8 mouse cellular contexts compared by ENCODE assay signal in the genomic region with DNA sequence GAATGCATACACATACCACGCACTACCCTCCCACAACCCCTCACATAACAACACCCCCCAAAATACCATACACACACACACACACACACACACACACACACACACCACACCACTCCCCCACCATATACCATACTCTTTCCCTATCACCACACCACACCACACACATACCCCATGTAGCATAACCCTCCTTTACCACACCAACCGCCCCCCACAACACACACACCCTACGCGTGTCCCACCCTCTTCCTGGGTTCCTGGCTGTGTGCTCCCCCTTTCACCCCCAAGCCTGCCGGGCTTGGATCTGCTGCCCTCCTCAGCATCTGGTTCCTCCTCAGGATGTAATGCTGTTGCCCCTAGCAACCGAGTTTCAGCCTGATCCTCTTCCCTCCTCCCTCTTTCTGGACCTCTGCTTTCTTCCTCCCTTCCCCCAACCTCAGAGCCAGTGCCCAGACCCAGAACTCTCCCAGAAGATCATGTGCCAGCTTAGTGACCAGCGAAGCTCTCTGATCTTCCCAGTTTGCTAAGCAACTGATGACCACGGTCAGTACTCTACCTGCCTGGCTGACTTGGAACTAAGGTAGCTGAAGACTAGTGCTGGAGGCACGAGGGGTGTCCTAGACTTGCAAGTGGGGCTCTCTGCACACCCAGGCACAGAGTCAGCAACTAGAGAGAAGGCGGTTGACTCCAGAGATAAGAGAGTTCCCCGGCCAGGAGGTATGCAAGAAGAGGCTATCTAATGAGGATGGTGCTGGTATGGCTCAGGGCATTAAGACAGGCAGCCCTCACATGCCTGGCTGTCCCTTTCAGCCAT.
DNase-seq lines count a peak whose midpoint lies in the region; ATAC-seq and TF ChIP-seq lines count a peak whose summit lies in the region.

No protein-coding gene starts in this region.

- DNase-seq in left cerebral cortex, adult 2 months (ENCODE audit: extremely low spot score in 1 of 2, low spot score in 2 of 2) = peak; percentile 19 to 23
- DNase-seq in left cerebral cortex, adult 11 months (ENCODE audit: low spot score) = no peak
- DNase-seq in brain, embryonic 14.5 days (ENCODE audit: low read depth) = peak; percentile 75
- DNase-seq in forebrain, postnatal 0 days = no peak
- DNase-seq in cerebellum, adult 8-10 months = no peak
- no peak for DNase-seq in adrenal gland, adult 2 months

- no peak for TF ChIP-seq CTCF in left cerebral cortex, adult 2 months (IDR thresholded peaks at IDR 0.05)
- no peak for TF ChIP-seq CTCF in brain, embryonic 14.5 days (IDR thresholded peaks at IDR 0.05; ENCODE audit: borderline replicate concordance, extremely low read depth, insufficient read depth, insufficient read length)
- no peak for TF ChIP-seq CTCF in forebrain, postnatal 0 days (IDR thresholded peaks at IDR 0.05; ENCODE audit: low read depth)

- H3K27me3 ChIP-seq in forebrain, postnatal 0 days (ENCODE audit: insufficient read depth, low read length) = no peaks in the 10 kb centered on the region
- H3K27me3 ChIP-seq in midbrain, embryonic 12.5 days = peaks cover 25% of the 10 kb centered on the region

- no peak for TF ChIP-seq POLR2A in brain, embryonic 14.5 days (IDR thresholded peaks at IDR 0.05; ENCODE audit: borderline replicate concordance, extremely low read depth, insufficient read depth, insufficient read length, poor library complexity, severe bottlenecking)

- H3K9me3 ChIP-seq in forebrain, postnatal 0 days (ENCODE audit: low read length) = no peaks in the 10 kb centered on the region
- H3K9me3 ChIP-seq in midbrain, embryonic 12.5 days = no peaks in the 10 kb centered on the region

- H3K4me2 ChIP-seq in forebrain, postnatal 0 days (ENCODE audit: low read depth) = no peak overlapping the region
- H3K4me2 ChIP-seq in midbrain, embryonic 12.5 days (replicated peaks) = no peak overlapping the region; the same call in 1 of the 2 replicates

- H3K4me3 ChIP-seq in left cerebral cortex, adult 2 months = no peak overlapping the region
- no peak overlapping the region for H3K4me3 ChIP-seq in forebrain, postnatal 0 days (ENCODE audit: low read depth, low read length)
- no peak overlapping the region for H3K4me3 ChIP-seq in midbrain, embryonic 12.5 days

- H3K36me3 ChIP-seq in forebrain, postnatal 0 days (ENCODE audit: insufficient read depth) = no peaks in the 10 kb centered on the region
- no peaks in the 10 kb centered on the region for H3K36me3 ChIP-seq in midbrain, embryonic 12.5 days

- intact Hi-C loops in left cerebral cortex, adult 2 months (cut with DNase I) = loop anchor here (1.0 to 2.0 kb wide), 3 partner anchors 45 to 339 kb away; no protein-coding TSS in a partner anchor

- no peaks in the 10 kb centered on the region for H3K4me1 ChIP-seq in forebrain, postnatal 0 days (ENCODE audit: insufficient read depth)
- peaks cover 28% of the 10 kb centered on the region for H3K4me1 ChIP-seq in midbrain, embryonic 12.5 days

- 0 out of 2 replicates have a peak overlapping the region, but pooled peaks have one; percentile 15 for H3K27ac ChIP-seq in left cerebral cortex, adult 2 months
- H3K27ac ChIP-seq in forebrain, postnatal 0 days (ENCODE audit: low read depth, low read length) = no peak overlapping the region
- 0 out of 2 replicates have a peak overlapping the region, but pooled peaks have one; percentile 15 for H3K27ac ChIP-seq in midbrain, embryonic 12.5 days (replicated peaks)

- H3K9ac ChIP-seq in forebrain, postnatal 0 days = no peak overlapping the region
- H3K9ac ChIP-seq in midbrain, embryonic 12.5 days (replicated peaks) = no peak overlapping the region

- peak; percentile 71 for ATAC-seq in forebrain, postnatal 0 days
- ATAC-seq in midbrain, embryonic 12.5 days (ENCODE audit: low FRiP score, low read depth) = peak; percentile 21; the same call in 1 of the 2 replicates
- no peak for ATAC-seq in erythroblast, adult 5-6 weeks (replicated peaks; ENCODE audit: low FRiP score, poor library complexity, severe bottlenecking)

- whole genome bisulfite sequencing in forebrain, postnatal 0 days = 58% methylated on average over 11 of the region's 11 CpGs
- WGBS in midbrain, embryonic 12.5 days = 53% methylated on average over 11 of the region's 11 CpGs

Comparison
In these comparisons a context has a peak if more than half of its experiments do, and no peak if none do; other contexts are left out.
1. DNase-seq: peak in left cerebral cortex, adult 2 months (2 of 2) and brain, embryonic 14.5 days (single experiment); none in left cerebral cortex, adult 11 months (single experiment), forebrain, postnatal 0 days (single experiment), cerebellum, adult 8-10 months (single experiment) and adrenal gland, adult 2 months (single experiment).